In genomic region chr10:82240742-82241400, GRCm38 (mm10) we compare ENCODE assay signal across 8 mouse cellular contexts. TPM values are rescaled to one million over a fixed set of nuclear protein-coding genes. Genes with fewer than 3 reads are reported as not detected.
A peak's percentile ranks its signal among the peaks of the same experiment; 100 is the strongest.
DNase-seq lines count a peak whose midpoint lies in the region; ATAC-seq and TF ChIP-seq lines count a peak whose summit lies in the region.

Gene Zfp938, minus strand, starts transcription at chr10:82241280.

- WGBS in heart, embryonic 12.5 days: 4% methylated on average over 27 of the region's 27 CpGs
- WGBS in kidney, embryonic 16.5 days: 3% methylated on average over 27 of the region's 27 CpGs

- peaks cover 15% of the 10 kb centered on the region for H3K36me3 ChIP-seq in heart, embryonic 12.5 days
- H3K36me3 ChIP-seq in kidney, embryonic 16.5 days (ENCODE audit: insufficient read depth, low read length): peaks cover 16% of the 10 kb centered on the region

- no peaks in the 10 kb centered on the region for H3K4me1 ChIP-seq in bone marrow macrophage, adult 2 months (ENCODE audit: control insufficient read depth, insufficient read depth, low read length)
- H3K4me1 ChIP-seq in heart, embryonic 12.5 days (replicated peaks): peaks cover 3% of the 10 kb centered on the region
- H3K4me1 ChIP-seq in kidney, embryonic 16.5 days (ENCODE audit: insufficient read depth, low read length): peaks cover 10% of the 10 kb centered on the region; the same call in 1 of the 2 replicates

- peak within 1 kb of the TSS; percentile 75 for H3K4me3 ChIP-seq in bone marrow macrophage, adult 2 months (ENCODE audit: insufficient read depth, low read length)
- H3K4me3 ChIP-seq in heart, embryonic 12.5 days: peak within 1 kb of the TSS; percentile 95
- peak within 1 kb of the TSS; percentile 85 for H3K4me3 ChIP-seq in kidney, embryonic 16.5 days (ENCODE audit: low read length)

- DNase-seq in A20 (ENCODE audit: low read depth, low spot score): peak; percentile 90
- peak; percentile 60 for DNase-seq in liver
- peak; percentile 3 to 33 for DNase-seq in monocyte, adult 2 months (ENCODE audit: low read depth in 1 of 2, low spot score in 2 of 2)
- peak; percentile 66 to 71 for DNase-seq in spleen, postnatal 36 days (ENCODE audit: low spot score in 2 of 2)

- H3K9ac ChIP-seq in heart, embryonic 12.5 days: peak within 1 kb of the TSS; percentile 93
- H3K9ac ChIP-seq in kidney, embryonic 16.5 days (replicated peaks; ENCODE audit: low read length): peak within 1 kb of the TSS; percentile 89

- peaks cover 14% of the 10 kb centered on the region for H3K9me3 ChIP-seq in heart, embryonic 12.5 days (replicated peaks)
- peaks cover 16% of the 10 kb centered on the region for H3K9me3 ChIP-seq in kidney, embryonic 16.5 days (ENCODE audit: low read length)

- H3K4me2 ChIP-seq in heart, embryonic 12.5 days: peak within 1 kb of the TSS; percentile 79
- H3K4me2 ChIP-seq in kidney, embryonic 16.5 days (replicated peaks; ENCODE audit: low read depth, low read length): peak within 1 kb of the TSS; percentile 67

- H3K27me3 ChIP-seq in heart, embryonic 12.5 days (replicated peaks): no peaks in the 10 kb centered on the region
- no peaks in the 10 kb centered on the region for H3K27me3 ChIP-seq in kidney, embryonic 16.5 days (ENCODE audit: insufficient read depth, low read length)

- ATAC-seq in erythroid progenitor cell, adult 5-6 weeks (replicated peaks; ENCODE audit: low FRiP score, poor library complexity, severe bottlenecking): 0 out of 2 replicates have a peak, but pooled peaks have one; percentile 49
- peak; percentile 98 for ATAC-seq in heart, embryonic 12.5 days (ENCODE audit: insufficient number of reproducible peaks, low FRiP score)
- ATAC-seq in kidney, embryonic 16.5 days (ENCODE audit: low FRiP score, low TSS enrichment): peak; percentile 100

- no peak for TF ChIP-seq CTCF in bone marrow macrophage, adult 2 months (IDR thresholded peaks at IDR 0.05; ENCODE audit: low read depth, low read length)

- H3K27ac ChIP-seq in bone marrow macrophage, adult 2 months (ENCODE audit: insufficient read depth, low read depth, low read length): peak within 1 kb of the TSS; percentile 54
- peak within 1 kb of the TSS; percentile 82 for H3K27ac ChIP-seq in heart, embryonic 12.5 days (ENCODE audit: poor library complexity, severe bottlenecking)
- H3K27ac ChIP-seq in kidney, embryonic 16.5 days (ENCODE audit: low read length): peak within 1 kb of the TSS; percentile 92

- peak; percentile 78; the same call in 1 of the 2 replicates for TF ChIP-seq POLR2A in bone marrow macrophage, adult 2 months (IDR thresholded peaks at IDR 0.05; ENCODE audit: borderline replicate concordance, low read depth, low read length)

RNA-seq across cellular contexts. Expression of gene Zfp938, which starts in this region (rescaled TPM):
- 4.5 and 4.9 TPM in 2 replicates for polyA plus RNA-seq in bone marrow macrophage, adult 2 months (2012; ENCODE audit: insufficient read depth, insufficient read length, missing spikeins)
- 1.7 TPM in 1 of 2 replicates, not detected in the other for total RNA-seq in erythroid progenitor cell, adult 5-6 weeks (2015; ENCODE audit: low replicate concordance)
- total RNA-seq in erythroid progenitor cell, adult 5-6 weeks (2017; ENCODE audit: low replicate concordance): not detected in 2 replicates
- polyA plus RNA-seq in heart, embryonic 12.5 days (2016; fragmentation: Nextera tagmentation; extraction: Ambion mirVana): 10.3 and 11.8 TPM in 2 replicates
- 16.5 and 17.4 TPM in 2 replicates for polyA plus RNA-seq in kidney, embryonic 16.5 days (2015; fragmentation: Nextera tagmentation; extraction: Ambion mirVana)

Comparison
In these comparisons a context has a peak if more than half of its experiments do, and no peak if none do; other contexts are left out.
1. Peak in every context shown above with its lines: DNase-seq, ATAC-seq, H3K4me3 ChIP-seq and H3K27ac ChIP-seq.
2. DNase-seq: peak in every context shown above with its lines; median percentile 90 in A20; 68 in spleen, postnatal 36 days; 60 in liver; 18 in monocyte, adult 2 months.
3. ATAC-seq: peak in every context shown above with its lines; median percentile 100 in kidney, embryonic 16.5 days; 98 in heart, embryonic 12.5 days; 49 in erythroid progenitor cell, adult 5-6 weeks.